Mouse (Mus musculus) monocyte, adult 5-6 weeks (primary cell): ENCODE results near the gene Gm49366. TPM values are rescaled to one million over a fixed set of nuclear protein-coding genes. Genes with fewer than 3 reads are reported as not detected.
"Not testable (repeated sequence)": the region's sequence is repeated elsewhere in the genome, so short reads cannot be mapped to it uniquely, and the experiment has no call there.

Source experiments
- ATAC-seq: fragments of 153-309, 156-312 bp; replicated peaks from 2 replicates; pipeline ENCODE4 v1.8.0; 2017; ENCODE audit warnings: mild to moderate bottlenecking; ENCODE audit not compliant: low TSS enrichment, insufficient number of reproducible peaks, severe bottlenecking, poor library complexity, low FRiP score
- total RNA-seq: library from RNA; stranded (forward); fragments of 200-1000, 200-491, 200-594 nt; gene quantifications from 3 replicates; pipeline ENCODE4 v1.2.3, GENCODE M21; 2017

Gm49366 gene
- total RNA-seq, 1 experiment from 2014 or later: not detected

- not testable (repeated sequence) for ATAC-seq
Measured at GRCm38 (mm10) chr12:84029043-84029442, 9.7 kb upstream of the Gm49366 start.

- peak; percentile 94 for ATAC-seq
Measured at GRCm38 (mm10) chr12:84030659-84031332, 7.9 kb upstream of the Gm49366 start.

- no peak for ATAC-seq
Measured at GRCm38 (mm10) chr12:84032854-84033253, 5.9 kb upstream of the Gm49366 start.

- not testable (repeated sequence) for ATAC-seq
Measured at GRCm38 (mm10) chr12:84033302-84033701, 5.4 kb upstream of the Gm49366 start.

- ATAC-seq: no peak
Measured at GRCm38 (mm10) chr12:84034108-84034507, 4.6 kb upstream of the Gm49366 start.

- ATAC-seq: peak; percentile 53
Measured at GRCm38 (mm10) chr12:84038241-84038640, 494 bp upstream of the Gm49366 start, which contains the start of gene Acot4. Gene Acot4 (plus strand): TSS chr12:84038379.

- ATAC-seq: no peak
Measured at GRCm38 (mm10) chr12:84042248-84042647, 3.5 kb downstream of the Gm49366 start.

- ATAC-seq: no peak
Measured at GRCm38 (mm10) chr12:84044045-84044444, 5.3 kb downstream of the Gm49366 start.

GRCm38 (mm10) chr12:84046906-84047305 lies 8.2 kb downstream of the Gm49366 start:
- ATAC-seq: no peak

- ATAC-seq: not testable (repeated sequence)
Measured at GRCm38 (mm10) chr12:84050744-84051143, 12.0 kb downstream of the Gm49366 start.

GRCm38 (mm10) chr12:84051937-84052474 lies 13.3 kb downstream of the Gm49366 start, which contains the start of gene Acot3:
Gene Acot3 (plus strand): TSS chr12:84052144.
- ATAC-seq: no peak

GRCm38 (mm10) chr12:84052609-84053008 lies 13.9 kb downstream of the Gm49366 start:
- ATAC-seq: no peak

- no peak for ATAC-seq
Measured at GRCm38 (mm10) chr12:84053173-84053572, 14.4 kb downstream of the Gm49366 start.

GRCm38 (mm10) chr12:84053679-84054391 lies 15.1 kb downstream of the Gm49366 start:
- ATAC-seq: no peak

GRCm38 (mm10) chr12:84060946-84061345 lies 22.2 kb downstream of the Gm49366 start:
- no peak for ATAC-seq

GRCm38 (mm10) chr12:84062336-84062735 lies 23.6 kb downstream of the Gm49366 start:
- ATAC-seq: no peak

GRCm38 (mm10) chr12:84063228-84063627 lies 24.5 kb downstream of the Gm49366 start:
- no peak for ATAC-seq

GRCm38 (mm10) chr12:84063833-84064232 lies 25.1 kb downstream of the Gm49366 start:
- no peak for ATAC-seq

- ATAC-seq: no peak
Measured at GRCm38 (mm10) chr12:84064621-84065020, 25.9 kb downstream of the Gm49366 start.

GRCm38 (mm10) chr12:84067752-84068151 lies 29.0 kb downstream of the Gm49366 start:
- no peak for ATAC-seq
